Mouse (Mus musculus): Measurements from ENCODE around the gene Foxn3.

Foxn3 gene

GRCm38 (mm10) chr12:99522882-99523281, 40.5 kb downstream of the Foxn3 start:
- no peak for DNase-seq

- DNase-seq: no peak
These were observed 43.5 kb downstream of the Foxn3 start for GRCm38 (mm10) chr12:99519862-99520261.

GRCm38 (mm10) chr12:99519191-99519614, 44.2 kb downstream of the Foxn3 start:
- peak; percentile 12 for DNase-seq

- DNase-seq: no peak
These were observed 44.7 kb downstream of the Foxn3 start for GRCm38 (mm10) chr12:99518640-99519039.

- DNase-seq: no peak
These were observed 45.3 kb downstream of the Foxn3 start for GRCm38 (mm10) chr12:99518126-99518525.

GRCm38 (mm10) chr12:99517296-99517695, 46.1 kb downstream of the Foxn3 start:
- no peak for DNase-seq

GRCm38 (mm10) chr12:99515481-99515880, 47.9 kb downstream of the Foxn3 start:
- DNase-seq: no peak

GRCm38 (mm10) chr12:99511644-99512043, 51.7 kb downstream of the Foxn3 start:
- no peak for DNase-seq

- no peak for DNase-seq
These were observed 52.6 kb downstream of the Foxn3 start for GRCm38 (mm10) chr12:99510759-99511158.

- no peak for DNase-seq
These were observed 61.2 kb downstream of the Foxn3 start for GRCm38 (mm10) chr12:99502225-99502624.

- no peak for DNase-seq
These were observed 64.2 kb downstream of the Foxn3 start for GRCm38 (mm10) chr12:99498978-99499694.

GRCm38 (mm10) chr12:99498189-99498977, 65.0 kb downstream of the Foxn3 start:
- DNase-seq: no peak

- DNase-seq: no peak
These were observed 66.4 kb downstream of the Foxn3 start for GRCm38 (mm10) chr12:99496945-99497344.

GRCm38 (mm10) chr12:99490216-99490615, 73.2 kb downstream of the Foxn3 start:
- peak; percentile 26 for DNase-seq

- no peak for DNase-seq
These were observed 74.3 kb downstream of the Foxn3 start for GRCm38 (mm10) chr12:99489001-99489592.

GRCm38 (mm10) chr12:99480372-99480771, 83.0 kb downstream of the Foxn3 start:
- DNase-seq: no peak

- no peak for DNase-seq
These were observed 89.2 kb downstream of the Foxn3 start for GRCm38 (mm10) chr12:99474176-99474575.

GRCm38 (mm10) chr12:99473406-99474133, 89.8 kb downstream of the Foxn3 start:
- DNase-seq: no peak

GRCm38 (mm10) chr12:99471431-99471830, 92.0 kb downstream of the Foxn3 start:
- no peak for DNase-seq

- DNase-seq: peak; percentile 9
These were observed 95.5 kb downstream of the Foxn3 start for GRCm38 (mm10) chr12:99467884-99468311.

- no peak for DNase-seq
These were observed 96.0 kb downstream of the Foxn3 start for GRCm38 (mm10) chr12:99467256-99467883.

- no peak for DNase-seq
These were observed 97.0 kb downstream of the Foxn3 start for GRCm38 (mm10) chr12:99466426-99466825.
